Comparison of ENCODE assay signal across 8 mouse cellular contexts in genomic region chr2:69897039-69897617, GRCm38 (mm10). TPM values are rescaled to one million over a fixed set of nuclear protein-coding genes. Genes with fewer than 3 reads are reported as not detected.
DNase-seq lines count a peak whose midpoint lies in the region; ATAC-seq and TF ChIP-seq lines count a peak whose summit lies in the region.

Ubr3 (plus strand) TSS chr2:69897246.

- WGBS in bone marrow, adult 2 months = 1% methylated on average over 65 of the region's 65 CpGs
- under 1% methylated on average over 52 of the region's 65 CpGs for WGBS in embryonic facial prominence, embryonic 15.5 days
- WGBS in limb, embryonic 14.5 days = 4% methylated on average over 38 of the region's 65 CpGs
- 2% methylated on average over 44 of the region's 65 CpGs for WGBS in midbrain, postnatal 0 days

- no peak for TF ChIP-seq CTCF in bone marrow, adult 2 months (IDR thresholded peaks at IDR 0.05; ENCODE audit: control insufficient read depth, insufficient read depth, low read length)
- TF ChIP-seq CTCF in midbrain, postnatal 0 days (IDR thresholded peaks at IDR 0.05) = no peak

- 0 out of 2 replicates have a peak, but pooled peaks cover 6% of the 10 kb centered on the region for H3K36me3 ChIP-seq in embryonic facial prominence, embryonic 15.5 days
- H3K36me3 ChIP-seq in limb, embryonic 14.5 days (ENCODE audit: control insufficient read depth, insufficient read depth, low read length) = peaks cover 5% of the 10 kb centered on the region; the same call in 1 of the 2 replicates
- no peaks in the 10 kb centered on the region for H3K36me3 ChIP-seq in midbrain, postnatal 0 days (ENCODE audit: insufficient read depth, low read length)

- TF ChIP-seq POLR2A in bone marrow, adult 2 months (IDR thresholded peaks at IDR 0.05; ENCODE audit: borderline replicate concordance, control insufficient read depth, low read depth, low read length) = peak; percentile 86; the same call in 1 of the 2 replicates
- TF ChIP-seq POLR2A in limb, embryonic 14.5 days (IDR thresholded peaks at IDR 0.05; ENCODE audit: borderline replicate concordance, extremely low read depth, insufficient read depth, insufficient read length) = peak; percentile 68; the same call in 1 of the 2 replicates

- no peaks in the 10 kb centered on the region for H3K27me3 ChIP-seq in embryonic facial prominence, embryonic 15.5 days
- no peaks in the 10 kb centered on the region for H3K27me3 ChIP-seq in limb, embryonic 14.5 days (ENCODE audit: control insufficient read depth, insufficient read depth, low read length)
- no peaks in the 10 kb centered on the region for H3K27me3 ChIP-seq in midbrain, postnatal 0 days (ENCODE audit: insufficient read depth, low read length)

- peak; percentile 99 for ATAC-seq in embryonic facial prominence, embryonic 15.5 days (ENCODE audit: insufficient number of reproducible peaks, low FRiP score, low TSS enrichment, low read depth)
- ATAC-seq in limb, embryonic 14.5 days (ENCODE audit: low FRiP score, low read depth) = peak; percentile 100
- peak; percentile 99 for ATAC-seq in midbrain, postnatal 0 days (ENCODE audit: low FRiP score)

- H3K4me3 ChIP-seq in bone marrow, adult 2 months (replicated peaks; ENCODE audit: control insufficient read depth, low read depth, low read length) = peak within 1 kb of the TSS; percentile 97
- H3K4me3 ChIP-seq in embryonic facial prominence, embryonic 15.5 days (replicated peaks) = peak within 1 kb of the TSS; percentile 99
- peak within 1 kb of the TSS; percentile 99 for H3K4me3 ChIP-seq in limb, embryonic 14.5 days (replicated peaks; ENCODE audit: low read length)
- peak within 1 kb of the TSS; percentile 98 for H3K4me3 ChIP-seq in midbrain, postnatal 0 days (ENCODE audit: low read depth, low read length)

- H3K9me3 ChIP-seq in embryonic facial prominence, embryonic 15.5 days (replicated peaks) = no peaks in the 10 kb centered on the region
- no peaks in the 10 kb centered on the region for H3K9me3 ChIP-seq in limb, embryonic 14.5 days (ENCODE audit: control insufficient read depth, low read length)
- H3K9me3 ChIP-seq in midbrain, postnatal 0 days (ENCODE audit: low read length) = no peaks in the 10 kb centered on the region

- DNase-seq in 416B (ENCODE audit: low read depth) = peak; percentile 96
- peak; percentile 96 for DNase-seq in heart, adult 8-10 months (ENCODE audit: low spot score)
- peak; percentile 97 for DNase-seq in kidney, adult 9 months
- peak; percentile 95 for DNase-seq in limb, embryonic 14.5 days (ENCODE audit: low spot score)
- DNase-seq in midbrain, postnatal 0 days (ENCODE audit: low spot score) = peak; percentile 96
- peak; percentile 99 for DNase-seq in spleen, postnatal 14 days (ENCODE audit: low spot score in 2 of 2)

- H3K4me2 ChIP-seq in embryonic facial prominence, embryonic 15.5 days (replicated peaks) = peak within 1 kb of the TSS; percentile 88
- peak within 1 kb of the TSS; percentile 98 for H3K4me2 ChIP-seq in limb, embryonic 14.5 days (replicated peaks; ENCODE audit: low read depth, low read length, severe bottlenecking)
- peak within 1 kb of the TSS; percentile 86 for H3K4me2 ChIP-seq in midbrain, postnatal 0 days (ENCODE audit: low read depth, low read length, poor library complexity, severe bottlenecking)

- peak within 1 kb of the TSS; percentile 96 for H3K27ac ChIP-seq in bone marrow, adult 2 months (ENCODE audit: control insufficient read depth, insufficient read depth, low read depth, low read length, poor library complexity)
- H3K27ac ChIP-seq in embryonic facial prominence, embryonic 15.5 days (replicated peaks) = peak within 1 kb of the TSS; percentile 90
- peak within 1 kb of the TSS; percentile 91 for H3K27ac ChIP-seq in limb, embryonic 14.5 days (replicated peaks; ENCODE audit: low read depth, low read length)
- H3K27ac ChIP-seq in midbrain, postnatal 0 days (ENCODE audit: low read depth, low read length) = peak within 1 kb of the TSS; percentile 94

- H3K9ac ChIP-seq in embryonic facial prominence, embryonic 15.5 days = peak within 1 kb of the TSS; percentile 100
- H3K9ac ChIP-seq in limb, embryonic 14.5 days (ENCODE audit: low read depth, low read length, severe bottlenecking) = peak within 1 kb of the TSS; percentile 99
- peak within 1 kb of the TSS; percentile 98 for H3K9ac ChIP-seq in midbrain, postnatal 0 days (replicated peaks; ENCODE audit: low read length, poor library complexity, severe bottlenecking)

- H3K4me1 ChIP-seq in bone marrow, adult 2 months (ENCODE audit: control insufficient read depth, insufficient read depth, low read length) = no peaks in the 10 kb centered on the region; the same call in 1 of the 2 replicates
- peaks cover 8% of the 10 kb centered on the region for H3K4me1 ChIP-seq in embryonic facial prominence, embryonic 15.5 days
- H3K4me1 ChIP-seq in limb, embryonic 14.5 days (ENCODE audit: control insufficient read depth, insufficient read depth, low read length) = peaks cover 5% of the 10 kb centered on the region
- no peaks in the 10 kb centered on the region for H3K4me1 ChIP-seq in midbrain, postnatal 0 days (ENCODE audit: insufficient read depth, low read length)

RNA-seq across cellular contexts. Expression of gene Ubr3, which starts in this region (rescaled TPM):
- polyA plus RNA-seq in bone marrow, adult 2 months (2011; ENCODE audit: insufficient read depth, insufficient read length, low replicate concordance, missing spikeins) = 17.1 and 20.8 TPM in 2 replicates
- 11.7 and 15.0 TPM in 2 replicates for polyA plus RNA-seq in embryonic facial prominence, embryonic 15.5 days (2015; fragmentation: Nextera tagmentation; extraction: Ambion mirVana)
- 100 to 1,000 TPM; 129 to 132 (median 132) TPM for total RNA-seq in heart, adult 8-10 months (2022)
- 35.0 and 36.2 TPM in 2 replicates for polyA plus RNA-seq in limb, embryonic 14.5 days (2012; rRNA removed)
- polyA plus RNA-seq in limb, embryonic 14.5 days (2014; fragmentation: Nextera tagmentation; extraction: Ambion mirVana) = 21.3 and 21.6 TPM in 2 replicates
- total RNA-seq in midbrain, postnatal 0 days (2014; rRNA removed) = 37.9 and 62.1 TPM in 2 replicates
- polyA plus RNA-seq in midbrain, postnatal 0 days (2015; fragmentation: Nextera tagmentation; extraction: Ambion mirVana) = 15.4 and 20.9 TPM in 2 replicates

Comparison
In these comparisons a context has a peak if more than half of its experiments do, and no peak if none do; other contexts are left out.
1. Peak in every context shown above with its lines: DNase-seq, ATAC-seq, H3K4me3 ChIP-seq and H3K27ac ChIP-seq.